Mouse (Mus musculus) CH12.LX (cell line): ENCODE measurements around the gene Hlf.

ENCODE experiments used
- CTCF ChIP-seq, 2 experiments: IDR thresholded peaks in 1 of 2; conservative IDR thresholded peaks in 1 of 2; 2 replicates each; pipeline ENCODE4 v1.5.1; 2011 to 2012; ENCODE audit warnings: low read depth in 2 of 2, low read length in 2 of 2, improper control_type of control experiment in 1 of 2, inconsistent platforms in 1 of 2, mild to moderate bottlenecking in 1 of 2, moderate library complexity in 1 of 2
- MAFK ChIP-seq: IDR thresholded peaks from 2 replicates; pipeline ENCODE4 v1.6.1; 2011; ENCODE audit warnings: low read length, improper control_type of control experiment; ENCODE audit not compliant: insufficient replicate concordance
- MAX ChIP-seq: IDR thresholded peaks from 2 replicates; pipeline ENCODE4 v1.6.1; 2011; ENCODE audit warnings: low read length, improper control_type of control experiment
- MAZ ChIP-seq: IDR thresholded peaks from 2 replicates; pipeline ENCODE4 v1.6.1; 2012; ENCODE audit warnings: low read depth, mild to moderate bottlenecking, inconsistent platforms, low read length, improper control_type of control experiment, moderate library complexity
- MYC ChIP-seq: IDR thresholded peaks from 2 replicates; pipeline ENCODE4 v1.6.1; 2011; ENCODE audit warnings: low read depth, mild to moderate bottlenecking, improper control_type of control experiment, low read length
- NELFE ChIP-seq: IDR thresholded peaks from 2 replicates; pipeline ENCODE4 v1.6.1; 2011; ENCODE audit warnings: low read depth, low read length, improper control_type of control experiment
- POLR2A ChIP-seq: IDR thresholded peaks from 2 replicates; pipeline ENCODE4 v1.6.1; 2011; ENCODE audit warnings: low read depth, mild to moderate bottlenecking, improper control_type of control experiment, low read length
- RCOR1 ChIP-seq: conservative IDR thresholded peaks from 2 replicates; pipeline ENCODE4 v1.6.1; 2012; ENCODE audit warnings: low read depth, mild to moderate bottlenecking, inconsistent platforms, low read length, improper control_type of control experiment
- TCF12 ChIP-seq: IDR thresholded peaks from 2 replicates; pipeline ENCODE4 v1.6.1; 2014; ENCODE audit warnings: low read depth, mild to moderate bottlenecking, inconsistent platforms, low read length, improper control_type of control experiment
- USF1 ChIP-seq: IDR thresholded peaks from 2 replicates; pipeline ENCODE4 v1.6.1; 2014; ENCODE audit warnings: low read depth, mild to moderate bottlenecking, inconsistent platforms, low read length, improper control_type of control experiment

- TF ChIP-seq POLR2A (no peak), MAFK (no peak), CTCF (conservative IDR thresholded peaks at IDR 0.05 in 1 of 2, IDR thresholded peaks at IDR 0.05 in 1 of 2; ENCODE audit: low read depth in 2 of 2, low read length in 2 of 2) (no peak), NELFE (no peak), MAX (no peak; the same call in 1 of the 2 replicates), MAZ (no peak), TCF12 (no peak), USF1 (no peak), RCOR1 (no peak), MYC (no peak)
These were observed 26.7 kb downstream of the Hlf start for GRCm38 (mm10) chr11:90363821-90364497.
